Mouse (Mus musculus) limb, embryonic 13.5 days (tissue): Measurements from ENCODE around the gene Clstn1. TPM values are rescaled to one million over a fixed set of nuclear protein-coding genes. Genes with fewer than 3 reads are reported as not detected.

ENCODE experiments used
- ATAC-seq: fragments of 200-750 bp; cut with Nextera tagmentation; 2 replicates; pipeline ENCODE4 v1.8.0; 2017; ENCODE audit warnings: low read depth, moderate number of reproducible peaks, moderate TSS enrichment; ENCODE audit not compliant: low FRiP score
- H3K27ac ChIP-seq: fragments of 300-500 bp; sonication (generic); 2 replicates; pipeline ENCODE4 v1.5.1; 2015; ENCODE audit warnings: inconsistent platforms, mild to moderate bottlenecking, moderate library complexity
- H3K27me3 ChIP-seq: fragments of 300-500 bp; sonication (generic); 2 replicates; pipeline ENCODE4 v1.6.1; 2015; ENCODE audit warnings: mild to moderate bottlenecking, inconsistent platforms
- H3K36me3 ChIP-seq: fragments of 300-500 bp; sonication (generic); 2 replicates; pipeline ENCODE4 v1.6.1; 2015; ENCODE audit warnings: inconsistent platforms, mild to moderate bottlenecking, moderate library complexity
- H3K4me1 ChIP-seq: fragments of 300-500 bp; sonication (generic); 2 replicates; pipeline ENCODE4 v1.6.1; 2015; ENCODE audit warnings: inconsistent platforms
- H3K4me2 ChIP-seq: fragments of 300-500 bp; sonication (generic); replicated peaks from 2 replicates; pipeline ENCODE4 v1.6.1; 2015; ENCODE audit warnings: inconsistent platforms, mild to moderate bottlenecking, moderate library complexity
- H3K4me3 ChIP-seq: fragments of 300-500 bp; sonication (generic); 2 replicates; pipeline ENCODE4 v1.5.1; 2015; ENCODE audit warnings: moderate library complexity, mild to moderate bottlenecking, inconsistent platforms
- H3K9ac ChIP-seq: fragments of 300-500 bp; sonication (generic); 2 replicates; pipeline ENCODE4 v1.6.1; 2015; ENCODE audit warnings: mild to moderate bottlenecking, inconsistent platforms
- H3K9me3 ChIP-seq: fragments of 300-500 bp; sonication (generic); 2 replicates; pipeline ENCODE4 v1.6.1; 2016; ENCODE audit warnings: inconsistent platforms
- WGBS: fragments of 180-500 bp; shearing (Covaris S2); methylation state at CpG from one replicate; pipeline ENCODE4 v1.1.7; 2015; 5-methylcytosine and 5-hydroxymethylcytosine counted together
- polyA plus RNA-seq: library from polyadenylated mRNA; unstranded; fragments of >200 nt; fragmentation: Nextera tagmentation; extraction: Ambion mirVana; gene quantifications from 2 replicates; pipeline ENCODE4 v1.2.1, GENCODE M21; 2015

Gene Clstn1
- polyA plus RNA-seq: 45.2 and 48.1 TPM in 2 replicates

DNA sequence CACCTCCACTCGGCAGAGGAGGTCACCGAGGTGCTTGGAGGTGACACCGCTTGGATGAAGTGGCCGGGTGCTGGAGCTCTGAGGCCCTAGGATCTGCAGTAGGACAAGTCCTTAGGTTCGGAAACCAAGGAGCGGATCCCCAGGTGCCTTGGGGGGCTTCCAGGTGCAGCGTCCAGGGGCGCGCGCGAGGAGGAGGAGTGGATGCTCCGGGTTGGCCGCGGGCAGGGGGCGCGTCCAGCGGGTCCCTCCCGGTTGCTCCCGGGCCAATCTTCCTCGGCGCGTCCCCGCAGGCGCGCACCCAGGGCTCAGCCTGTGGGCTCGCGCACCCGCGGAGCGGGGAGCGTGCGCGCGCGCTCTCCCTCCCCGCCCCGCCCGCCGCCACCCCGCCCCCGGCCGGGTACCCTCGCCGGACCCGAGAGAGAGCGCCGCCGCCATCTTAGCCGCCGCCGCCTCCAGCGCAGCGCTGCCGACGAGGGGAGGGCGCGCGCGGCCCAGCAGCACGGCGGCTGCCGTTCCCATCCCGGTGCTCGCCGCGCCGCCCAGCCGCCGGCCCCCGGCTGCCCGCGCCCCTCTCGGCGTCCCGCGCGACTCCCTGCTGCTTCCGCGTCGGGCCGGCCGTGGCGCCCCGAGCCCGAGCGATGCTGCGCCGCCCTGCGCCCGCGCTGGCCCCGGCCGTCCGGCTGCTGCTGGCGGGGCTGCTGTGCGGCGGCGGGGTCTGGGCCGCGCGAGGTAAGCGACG, at the start of gene Clstn1:
Gene Clstn1, plus strand, starts transcription at position 425 of the 739 bp plus-strand sequence.
- Histone ChIP-seq H3K9me3 (no peaks in the 10 kb centered on the region; the same call in 1 of the 2 replicates), H3K27me3 (peaks cover 55% of the 10 kb centered on the region), H3K27ac (no peak within 1 kb of the TSS), H3K36me3 (no peaks in the 10 kb centered on the region), H3K4me2 (peak within 1 kb of the TSS; percentile 99), H3K9ac (peak within 1 kb of the TSS; percentile 90), H3K4me1 (peaks cover 16% of the 10 kb centered on the region), H3K4me3 (peak within 1 kb of the TSS; percentile 83)
- peak; percentile 71 for ATAC-seq
- WGBS: 1% methylated on average over 71 of the region's 103 CpGs

DNA sequence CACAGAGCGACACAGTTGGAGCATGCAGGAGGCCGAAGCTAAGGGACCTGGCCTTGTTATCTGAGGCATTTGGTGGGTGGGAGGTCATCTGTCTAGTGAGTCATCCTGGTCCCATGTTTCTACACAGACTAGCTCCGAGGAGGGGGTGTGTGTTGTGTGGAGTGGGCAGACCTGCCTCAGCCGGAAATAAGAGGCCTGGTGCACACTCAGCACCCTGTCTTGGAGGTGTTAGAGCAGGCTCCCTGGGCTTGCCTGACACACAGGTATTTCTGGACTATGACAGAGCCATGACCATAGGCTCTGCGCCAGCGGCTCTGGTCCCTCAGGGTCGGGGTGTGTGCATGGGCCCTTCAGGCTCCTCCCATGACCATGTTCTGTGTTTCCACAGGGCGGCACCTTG, 46.8 kb upstream of the Clstn1 start:
- 71% methylated on average over 8 of the region's 8 CpGs for WGBS
- Histone ChIP-seq H3K4me2 (no peak overlapping the region), H3K9me3 (no peaks in the 10 kb centered on the region), H3K4me1 (no peaks in the 10 kb centered on the region), H3K27me3 (no peaks in the 10 kb centered on the region), H3K36me3 (no peaks in the 10 kb centered on the region), H3K9ac (no peak overlapping the region; the same call in 1 of the 2 replicates), H3K27ac (no peak overlapping the region), H3K4me3 (no peak overlapping the region)
- no peak for ATAC-seq

DNA sequence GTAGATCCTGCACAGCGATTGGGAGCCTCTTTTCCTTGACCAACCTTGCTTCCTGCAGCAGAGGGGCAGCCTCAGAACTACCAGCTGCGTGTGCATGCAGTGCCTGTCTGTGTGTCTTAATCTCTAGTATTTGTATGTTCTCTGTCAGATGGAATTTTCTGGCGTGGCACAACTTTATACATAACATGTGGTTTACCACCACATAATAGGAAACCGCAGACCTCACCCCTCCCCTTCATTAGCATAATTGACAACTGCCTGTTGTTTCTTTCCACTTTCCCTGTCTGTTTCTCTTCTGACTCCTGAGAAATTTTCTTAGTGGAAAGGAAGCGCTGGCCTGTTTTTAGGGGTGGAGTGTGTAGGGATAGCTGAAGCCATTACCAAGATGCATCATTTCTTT, 44.3 kb upstream of the Clstn1 start:
- WGBS: 60% methylated on average over 5 of the region's 5 CpGs
- H3K9ac ChIP-seq: no peak overlapping the region
- no peak overlapping the region for H3K27ac ChIP-seq
- no peak overlapping the region for H3K4me2 ChIP-seq
- peaks cover 22% of the 10 kb centered on the region for H3K36me3 ChIP-seq
- no peak for ATAC-seq
- no peaks in the 10 kb centered on the region for H3K9me3 ChIP-seq
- no peak overlapping the region for H3K4me3 ChIP-seq
- no peaks in the 10 kb centered on the region for H3K4me1 ChIP-seq
- H3K27me3 ChIP-seq: no peaks in the 10 kb centered on the region

DNA sequence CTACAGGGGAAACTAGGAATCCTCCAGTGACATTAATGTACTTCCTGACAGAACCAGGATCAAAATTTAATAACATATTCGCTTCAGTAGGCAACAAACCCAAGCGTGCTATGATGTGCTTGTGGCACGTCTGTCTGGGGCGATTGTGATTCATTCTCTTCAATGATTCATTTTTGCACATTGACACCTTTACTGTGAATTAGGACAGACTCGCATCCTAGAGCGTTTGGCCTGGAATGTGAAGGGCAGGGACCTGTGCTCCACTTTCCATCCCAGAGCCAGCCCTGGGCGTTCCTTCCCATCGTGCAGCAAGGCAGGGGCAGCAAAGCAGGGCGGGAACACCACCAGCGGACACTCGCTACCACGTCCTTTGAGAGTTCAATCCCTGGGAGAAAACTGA, 43.8 kb upstream of the Clstn1 start:
- Histone ChIP-seq H3K9me3 (no peaks in the 10 kb centered on the region), H3K4me3 (no peak overlapping the region), H3K4me2 (no peak overlapping the region), H3K9ac (no peak overlapping the region), H3K4me1 (no peaks in the 10 kb centered on the region), H3K27me3 (no peaks in the 10 kb centered on the region), H3K27ac (no peak overlapping the region), H3K36me3 (peaks cover 27% of the 10 kb centered on the region)
- WGBS: 83% methylated on average over 12 of the region's 12 CpGs
- ATAC-seq: no peak

DNA sequence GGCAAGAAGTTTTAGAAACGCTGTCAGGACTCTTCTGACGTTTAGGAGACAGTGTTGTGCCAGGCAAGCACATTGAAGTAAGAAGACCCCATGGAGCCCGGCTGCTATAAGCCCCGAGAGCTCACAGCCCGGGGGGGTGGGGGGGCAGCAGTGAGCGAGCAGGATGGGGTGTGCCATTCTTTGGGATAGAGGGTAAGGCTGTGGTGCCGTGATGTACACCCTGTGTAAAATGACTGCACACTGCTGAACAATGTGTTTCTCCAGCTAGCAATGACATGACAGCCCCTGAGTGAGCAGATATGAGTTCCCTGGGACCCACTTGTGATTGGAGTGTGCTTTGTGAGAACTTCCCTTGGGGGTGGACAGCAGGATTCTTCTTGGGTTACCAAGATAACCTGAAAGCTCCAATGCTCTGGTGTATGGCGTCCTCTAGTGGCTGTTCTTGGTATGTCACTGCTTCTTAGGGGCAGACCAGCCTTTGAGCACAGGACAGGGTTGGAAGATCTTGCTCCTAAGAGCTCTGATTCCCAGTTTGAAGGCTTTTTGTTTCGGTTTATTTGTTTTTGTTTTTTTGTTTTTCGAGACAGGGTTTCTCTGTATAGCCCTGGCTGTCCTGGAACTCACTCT, 43.2 kb upstream of the Clstn1 start:
- Histone ChIP-seq H3K27ac (no peak overlapping the region), H3K4me2 (no peak overlapping the region), H3K4me3 (no peak overlapping the region), H3K27me3 (no peaks in the 10 kb centered on the region), H3K9me3 (no peaks in the 10 kb centered on the region), H3K36me3 (peaks cover 28% of the 10 kb centered on the region), H3K9ac (no peak overlapping the region), H3K4me1 (no peaks in the 10 kb centered on the region)
- 54% methylated on average over 10 of the region's 10 CpGs for WGBS
- no peak for ATAC-seq

DNA sequence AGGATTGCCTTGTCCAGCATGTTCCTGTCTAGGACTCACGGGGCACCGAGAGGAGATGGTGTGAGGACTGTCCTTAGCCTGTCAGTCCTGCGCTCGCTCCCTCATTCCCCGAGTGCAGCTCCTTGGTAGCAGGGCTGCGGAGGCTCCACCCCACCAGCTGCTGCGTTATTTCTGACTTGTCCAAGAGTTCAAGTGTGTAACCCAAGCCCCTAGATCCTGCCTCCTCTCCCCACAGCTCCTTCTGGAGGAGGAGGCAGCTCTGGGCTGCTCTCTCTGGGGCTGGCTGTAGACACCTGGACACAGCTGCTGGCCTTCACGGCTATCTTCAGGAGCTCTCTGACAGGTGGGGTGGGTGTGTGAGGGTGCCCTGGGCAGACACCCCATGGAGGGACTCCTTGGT, 41.4 kb upstream of the Clstn1 start:
- Histone ChIP-seq H3K9ac (no peak overlapping the region), H3K9me3 (no peaks in the 10 kb centered on the region), H3K4me1 (no peaks in the 10 kb centered on the region), H3K36me3 (peaks cover 30% of the 10 kb centered on the region), H3K4me3 (no peak overlapping the region), H3K4me2 (no peak overlapping the region), H3K27me3 (no peaks in the 10 kb centered on the region), H3K27ac (no peak overlapping the region)
- 83% methylated on average over 8 of the region's 8 CpGs for WGBS
- peak; percentile 38; the same call in 1 of the 2 replicates for ATAC-seq

DNA sequence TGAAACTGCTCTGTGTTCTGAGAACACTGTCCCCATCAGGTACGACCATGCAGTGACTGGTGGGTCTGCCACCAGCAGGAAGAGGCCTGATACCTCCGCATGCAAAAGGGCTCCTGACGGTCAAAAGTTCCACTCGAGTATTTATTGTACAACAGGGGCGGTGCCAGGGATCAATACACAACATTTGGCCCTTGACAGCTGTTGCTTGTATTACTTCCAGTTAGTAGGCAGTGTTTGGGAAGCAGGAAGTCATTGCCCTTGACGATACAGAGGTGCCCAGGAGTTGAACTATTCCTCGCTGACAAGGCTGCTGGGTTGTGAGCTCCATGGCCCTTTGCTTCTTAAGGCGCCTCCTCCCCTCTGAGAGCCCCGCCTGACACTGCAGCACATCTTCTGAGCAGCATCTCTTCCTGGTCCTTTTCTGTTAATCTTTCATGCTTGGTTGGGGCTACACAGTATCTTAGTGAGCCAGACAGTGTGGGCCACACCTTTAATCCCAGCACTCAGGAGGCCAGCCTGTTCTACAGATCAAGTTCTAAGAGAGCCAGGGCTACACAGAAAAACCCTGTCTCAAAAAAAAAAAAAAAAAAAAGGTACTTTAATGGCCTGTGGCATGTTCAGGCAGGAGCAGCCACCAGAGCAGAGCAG, 39.3 kb upstream of the Clstn1 start:
- Histone ChIP-seq H3K4me3 (no peak overlapping the region), H3K9ac (no peak overlapping the region), H3K4me1 (no peaks in the 10 kb centered on the region), H3K36me3 (peaks cover 37% of the 10 kb centered on the region), H3K27ac (no peak overlapping the region), H3K9me3 (no peaks in the 10 kb centered on the region), H3K27me3 (no peaks in the 10 kb centered on the region), H3K4me2 (no peak overlapping the region)
- no peak for ATAC-seq
- WGBS: 79% methylated on average over 9 of the region's 9 CpGs

DNA sequence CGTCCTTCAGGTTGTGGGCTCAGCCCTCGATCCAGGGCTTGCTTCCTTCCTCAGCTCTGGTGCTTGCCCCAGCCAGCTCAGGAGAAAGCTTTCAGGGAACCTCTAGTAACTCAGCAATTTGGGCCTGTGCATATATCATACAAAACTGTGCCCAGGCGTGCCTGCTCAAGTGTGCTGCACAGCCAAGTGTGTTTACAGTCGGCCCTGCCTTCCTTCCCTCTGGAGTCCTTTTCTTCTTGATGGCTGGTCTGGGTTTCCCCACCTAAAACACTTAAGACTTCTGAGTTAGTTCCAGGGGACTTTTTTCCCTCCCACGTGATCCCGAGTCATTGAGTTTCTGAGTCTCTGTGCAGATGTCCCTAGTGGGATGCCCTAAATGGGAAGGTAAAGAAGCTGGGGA, 38.7 kb upstream of the Clstn1 start:
- no peak overlapping the region for H3K27ac ChIP-seq

DNA sequence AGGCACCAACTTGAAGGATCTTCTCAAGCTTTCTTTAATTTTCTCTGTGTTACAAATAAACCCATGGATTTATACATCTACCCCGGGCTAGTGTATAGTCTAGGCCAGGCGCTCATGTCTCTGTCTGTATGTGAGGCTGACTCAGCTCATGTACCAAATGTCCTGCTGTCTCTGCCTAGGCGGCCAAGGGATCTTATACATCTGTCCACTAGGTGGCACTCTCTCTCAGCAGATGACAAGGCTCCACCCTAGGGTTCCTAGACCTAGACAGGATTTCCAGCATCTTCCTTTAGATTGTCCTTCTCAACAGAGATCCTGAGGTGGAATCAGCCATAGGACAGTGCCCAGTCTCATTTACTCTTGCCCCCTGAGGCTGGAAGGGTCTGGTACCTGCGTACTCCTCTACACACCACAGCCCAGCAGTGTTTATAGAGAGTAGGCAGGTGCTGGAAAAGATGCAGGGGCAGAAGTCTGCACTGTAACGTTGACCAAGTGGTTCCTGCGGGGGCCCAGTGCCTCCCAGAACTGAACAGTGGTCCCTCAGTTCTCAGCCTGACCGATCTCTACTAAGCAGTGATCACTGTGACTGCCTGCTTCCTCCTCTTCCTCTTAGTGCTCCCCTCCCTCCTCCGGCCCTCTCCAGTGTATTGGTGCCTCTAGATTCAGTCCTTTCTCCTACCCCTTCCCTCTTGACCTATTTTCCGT, 36.9 kb upstream of the Clstn1 start:
- H3K27ac ChIP-seq: no peak overlapping the region
- 63% methylated on average over 9 of the region's 9 CpGs for WGBS
- H3K27me3 ChIP-seq: no peaks in the 10 kb centered on the region
- no peak overlapping the region for H3K9ac ChIP-seq
- ATAC-seq: 0 out of 2 replicates have a peak, but pooled peaks have one; percentile 33
- peaks cover 46% of the 10 kb centered on the region for H3K36me3 ChIP-seq
- H3K4me1 ChIP-seq: no peaks in the 10 kb centered on the region
- no peak overlapping the region for H3K4me2 ChIP-seq
- no peak overlapping the region for H3K4me3 ChIP-seq
- H3K9me3 ChIP-seq: no peaks in the 10 kb centered on the region

More for the DNA sequence above, 38.7 kb upstream of the Clstn1 start:
- Histone ChIP-seq H3K4me2 (no peak overlapping the region), H3K36me3 (peaks cover 37% of the 10 kb centered on the region), H3K27me3 (no peaks in the 10 kb centered on the region), H3K4me1 (no peaks in the 10 kb centered on the region), H3K9ac (no peak overlapping the region), H3K4me3 (no peak overlapping the region), H3K9me3 (no peaks in the 10 kb centered on the region)
- 76% methylated on average over 6 of the region's 6 CpGs for WGBS
- no peak for ATAC-seq

DNA sequence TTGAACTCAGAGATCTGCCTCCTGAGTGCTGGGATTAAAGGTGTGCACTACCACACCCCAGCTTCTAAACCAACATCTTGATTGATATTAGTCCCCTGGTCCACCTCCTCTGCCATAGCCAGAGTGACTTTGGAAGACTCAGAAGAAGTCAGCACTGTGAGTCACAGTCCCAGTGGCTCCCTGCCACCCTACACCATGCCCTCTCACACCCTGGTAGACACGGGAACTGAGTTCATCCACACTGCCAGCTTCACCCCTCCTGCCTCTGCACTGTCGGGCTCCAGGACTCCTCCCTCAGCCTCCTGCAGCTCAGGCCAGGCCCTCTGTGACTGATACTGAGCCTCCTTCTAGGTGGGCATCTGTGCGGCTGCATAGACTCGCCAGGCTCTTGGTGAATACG, 35.4 kb upstream of the Clstn1 start:
- 81% methylated on average over 5 of the region's 5 CpGs for WGBS

DNA sequence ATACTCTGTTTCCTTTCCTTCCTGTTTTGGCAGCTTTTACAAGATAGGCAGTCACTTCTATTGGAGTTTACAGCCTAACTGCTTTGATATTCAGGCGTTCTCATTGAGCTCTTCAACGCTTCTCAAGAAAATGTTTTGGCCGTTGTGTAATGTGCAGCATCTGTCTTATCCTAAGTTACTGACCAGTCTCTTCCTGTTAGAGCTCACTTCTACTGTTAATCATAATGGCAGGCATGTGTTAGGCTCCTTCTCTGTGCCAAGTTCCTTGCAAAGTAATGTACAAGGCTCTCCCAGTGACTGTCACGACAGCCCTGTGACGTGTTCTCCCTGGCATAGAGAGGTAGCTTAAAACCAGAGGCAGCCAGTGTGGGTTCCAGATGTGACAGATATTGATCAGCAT, 34.6 kb upstream of the Clstn1 start:
- 86% methylated on average over 5 of the region's 5 CpGs for WGBS
- Histone ChIP-seq H3K4me1 (no peaks in the 10 kb centered on the region), H3K36me3 (peaks cover 39% of the 10 kb centered on the region), H3K27ac (no peak overlapping the region), H3K27me3 (no peaks in the 10 kb centered on the region), H3K4me3 (no peak overlapping the region), H3K9me3 (no peaks in the 10 kb centered on the region), H3K4me2 (no peak overlapping the region), H3K9ac (no peak overlapping the region)
- no peak for ATAC-seq

More for the DNA sequence above, 35.4 kb upstream of the Clstn1 start:
- H3K4me3 ChIP-seq: no peak overlapping the region
- no peak for ATAC-seq
- H3K9me3 ChIP-seq: no peaks in the 10 kb centered on the region
- H3K4me2 ChIP-seq: no peak overlapping the region
- peaks cover 44% of the 10 kb centered on the region for H3K36me3 ChIP-seq
- H3K27ac ChIP-seq: no peak overlapping the region
- 0 out of 2 replicates have a peak overlapping the region, but pooled peaks have one; percentile 20 for H3K9ac ChIP-seq
- no peaks in the 10 kb centered on the region for H3K4me1 ChIP-seq
- no peaks in the 10 kb centered on the region for H3K27me3 ChIP-seq

DNA sequence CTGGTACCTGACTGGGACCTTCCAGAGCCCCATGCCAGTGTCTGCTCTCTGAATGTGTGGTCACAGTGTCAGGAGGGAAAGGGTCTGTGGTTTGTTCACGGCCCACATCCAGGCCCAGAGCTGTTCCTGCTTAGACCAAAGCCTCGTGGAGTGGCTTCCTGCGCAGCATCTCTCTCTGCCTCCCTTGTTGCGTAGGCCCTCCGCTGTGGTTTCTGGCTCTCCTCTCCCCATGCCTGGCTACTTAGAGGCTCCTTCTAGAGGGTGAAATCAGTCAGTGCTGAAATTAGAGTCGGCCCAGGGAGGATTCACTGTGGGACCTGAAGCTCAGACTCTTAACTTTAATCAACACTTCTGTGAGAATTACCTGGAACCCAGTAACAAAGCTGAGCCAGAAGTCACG, 32.4 kb upstream of the Clstn1 start:
- H3K9me3 ChIP-seq: no peaks in the 10 kb centered on the region
- H3K4me2 ChIP-seq: no peak overlapping the region
- H3K4me3 ChIP-seq: no peak overlapping the region
- no peaks in the 10 kb centered on the region for H3K27me3 ChIP-seq
- 62% methylated on average over 7 of the region's 7 CpGs for WGBS
- no peak for ATAC-seq
- H3K36me3 ChIP-seq: peaks cover 49% of the 10 kb centered on the region
- no peak overlapping the region for H3K9ac ChIP-seq
- H3K4me1 ChIP-seq: no peaks in the 10 kb centered on the region
- H3K27ac ChIP-seq: no peak overlapping the region
